Mouse (Mus musculus): ENCODE data around the gene Gm45837.
"Not testable (repeated sequence)": the region's sequence is repeated elsewhere in the genome, so short reads cannot be mapped to it uniquely, and the experiment has no call there.

The Gm45837 gene

DNA sequence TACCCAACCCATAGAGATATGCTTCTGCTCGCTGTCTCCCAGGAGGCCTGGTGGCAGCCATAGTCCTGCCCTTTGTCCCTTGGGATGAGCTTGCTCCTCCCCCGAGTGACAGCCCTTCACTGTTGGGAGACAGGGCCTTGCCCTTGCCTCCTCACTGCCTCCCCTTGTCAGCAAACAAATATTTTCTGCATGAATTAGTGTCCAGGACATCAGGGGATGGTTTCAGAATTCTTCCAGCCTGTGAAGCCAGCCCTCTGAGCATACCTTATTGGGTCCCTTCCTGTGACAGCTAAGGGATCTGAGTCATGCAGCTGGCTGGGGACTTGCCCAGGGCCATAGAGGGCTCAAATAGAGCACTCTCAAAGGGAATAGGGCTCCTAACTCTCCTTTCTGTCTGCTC lies 98.5 kb downstream of the Gm45837 start:
- DNase-seq = no peak

DNA sequence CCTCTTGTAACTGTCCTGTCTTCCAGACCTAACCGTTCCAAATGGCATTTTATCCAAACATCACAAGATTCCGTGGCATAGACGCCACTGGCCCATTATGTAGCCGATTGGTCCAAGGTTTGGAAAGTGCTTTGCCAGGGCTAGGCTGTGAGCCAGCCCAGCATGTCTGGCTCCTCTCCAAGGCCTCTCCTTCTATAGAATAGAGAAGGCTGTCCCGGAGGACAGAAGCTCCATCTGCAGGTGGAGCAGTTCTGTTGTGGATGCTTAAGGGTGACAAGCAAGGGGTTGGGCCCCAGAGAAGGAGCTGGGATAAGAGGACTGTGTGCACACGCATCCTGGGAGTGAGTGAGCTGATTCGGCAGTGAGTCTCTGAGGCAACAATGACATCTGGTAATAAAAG lies 103.0 kb downstream of the Gm45837 start:
- DNase-seq = no peak

DNA sequence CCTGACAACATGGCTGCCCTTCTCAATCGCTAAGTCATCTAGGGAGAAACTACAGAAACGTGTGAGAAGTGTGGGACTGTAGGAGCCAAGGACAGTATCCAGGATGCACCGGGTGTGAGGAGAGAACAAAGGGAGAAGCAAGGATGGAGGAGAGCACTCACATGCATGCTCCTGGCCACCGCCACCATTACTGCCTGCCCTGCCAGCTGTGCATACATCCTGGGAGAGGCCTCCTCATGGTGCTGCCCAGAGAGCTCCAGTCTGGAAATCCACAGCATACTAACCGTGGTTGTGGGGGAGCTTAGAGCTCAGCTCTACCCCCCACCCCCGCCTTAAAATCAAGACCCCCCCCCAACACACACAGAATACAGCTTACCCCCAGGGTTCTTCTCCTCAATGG lies 104.1 kb downstream of the Gm45837 start:
- DNase-seq = no peak

DNA sequence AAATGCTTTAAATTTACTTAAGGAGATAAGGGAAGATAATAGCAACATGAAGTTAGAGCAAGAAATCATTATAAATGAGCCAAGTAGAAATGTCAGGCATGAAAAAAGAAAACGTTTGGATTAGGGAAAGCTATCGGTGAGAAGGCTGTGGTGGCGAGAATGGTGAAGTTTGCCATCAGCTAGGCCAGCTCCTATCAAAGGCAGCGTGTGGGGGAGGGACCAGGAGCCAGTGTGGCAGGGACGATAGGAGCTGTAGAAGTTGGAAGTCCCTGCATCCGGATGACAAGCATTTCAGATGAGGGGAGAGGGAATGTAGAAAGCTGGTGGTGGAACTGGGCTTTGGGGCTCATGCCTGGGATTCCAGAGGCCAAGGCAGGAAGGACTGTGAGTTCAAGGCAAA lies 104.6 kb downstream of the Gm45837 start:
- no peak for DNase-seq

DNA sequence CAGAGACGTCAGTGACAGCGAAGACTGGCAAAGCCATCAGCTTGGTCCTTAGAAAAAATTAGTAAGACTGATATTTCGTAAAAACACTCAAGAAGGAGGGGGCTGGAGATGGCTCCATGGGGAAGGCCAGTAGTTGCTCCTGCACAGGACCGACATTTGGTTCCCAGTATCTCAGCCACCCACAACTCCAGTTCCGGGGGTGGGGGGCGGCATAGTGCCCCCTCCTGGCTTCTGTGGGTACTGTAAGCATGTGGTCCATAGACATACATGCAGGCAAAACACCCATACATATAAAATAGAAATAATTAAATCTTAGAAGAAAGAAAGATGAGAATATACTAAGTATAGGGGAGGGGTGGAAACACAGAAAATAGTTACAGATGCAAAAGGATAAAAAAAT lies 105.8 kb downstream of the Gm45837 start:
- DNase-seq = no peak

DNA sequence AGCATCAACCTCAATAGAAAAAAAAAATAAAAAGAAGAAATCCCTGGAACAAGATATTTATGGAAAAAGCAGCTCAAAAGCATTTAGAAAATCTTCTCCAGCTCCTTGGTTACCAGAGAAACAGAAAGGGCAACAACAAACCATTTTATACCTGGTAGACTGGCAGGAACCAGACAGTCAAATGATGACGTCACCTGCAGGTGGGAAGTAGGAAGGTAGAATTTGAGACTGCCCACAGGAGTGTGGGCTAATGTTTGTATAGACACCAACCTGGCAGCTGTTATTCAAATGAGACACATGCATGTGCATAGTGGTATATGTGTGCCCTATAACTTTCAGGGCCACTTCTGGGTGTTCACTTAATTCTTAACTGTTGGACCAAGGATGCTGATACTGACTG lies 111.0 kb downstream of the Gm45837 start:
- no peak for DNase-seq

DNA sequence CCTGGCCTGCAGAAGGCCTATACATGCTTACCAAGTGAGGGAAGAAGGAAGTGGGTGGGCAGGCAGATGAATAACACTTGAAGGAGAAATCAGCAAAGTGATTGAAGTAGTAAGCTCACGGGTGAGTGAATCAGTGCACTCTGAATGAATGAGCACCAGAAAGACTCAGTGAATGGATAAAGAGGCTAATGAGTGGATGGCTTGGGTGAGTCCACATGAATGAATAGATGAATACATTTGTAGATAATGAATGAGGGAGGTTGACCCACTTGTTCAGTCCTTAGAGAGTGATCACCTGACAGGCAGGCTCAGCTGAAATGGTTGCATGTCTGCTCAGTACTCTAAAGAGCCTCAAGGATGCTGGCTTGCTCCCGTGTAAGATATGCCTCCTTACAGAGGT lies 112.5 kb downstream of the Gm45837 start:
- DNase-seq = no peak

DNA sequence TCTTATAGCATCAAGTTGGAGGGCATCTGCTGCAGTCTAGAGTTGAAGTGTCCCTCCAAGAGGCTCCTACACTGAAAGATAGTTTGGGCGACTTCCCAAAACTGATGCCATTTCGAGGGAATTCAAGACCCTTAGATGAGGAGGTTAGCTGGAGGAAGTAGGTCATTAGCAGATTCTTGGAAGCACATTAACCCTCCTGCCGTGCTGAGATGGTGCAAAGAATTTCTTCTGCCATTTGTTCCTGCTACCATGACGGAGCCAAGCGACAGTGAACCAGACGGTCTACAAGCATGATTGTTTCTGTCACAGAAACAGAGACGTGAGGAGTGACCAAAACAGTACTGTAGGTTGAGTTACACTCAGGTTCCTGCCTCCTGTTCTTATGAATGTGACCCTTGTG lies 115.8 kb downstream of the Gm45837 start:
- no peak for DNase-seq

DNA sequence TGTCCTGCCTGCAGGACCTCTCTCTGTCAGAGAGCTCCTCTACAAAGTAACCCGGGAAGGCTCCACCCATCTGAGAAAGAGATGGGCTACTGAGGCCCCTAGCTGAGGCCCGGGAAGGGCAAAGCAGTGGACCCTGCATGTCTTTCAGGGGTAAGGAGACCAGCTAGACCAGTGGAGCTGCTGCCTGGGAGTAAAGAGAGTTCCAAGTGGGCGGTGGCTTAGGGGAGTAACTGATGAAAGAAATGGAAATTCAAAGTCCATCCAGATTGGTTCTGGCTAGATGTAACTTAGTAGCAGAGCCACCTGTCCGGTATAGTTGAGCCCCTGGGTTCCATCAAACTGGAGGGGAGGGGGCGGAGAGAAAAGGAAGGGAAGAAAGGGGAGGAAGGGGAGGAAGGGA lies 123.7 kb downstream of the Gm45837 start:
- DNase-seq = no peak

DNA sequence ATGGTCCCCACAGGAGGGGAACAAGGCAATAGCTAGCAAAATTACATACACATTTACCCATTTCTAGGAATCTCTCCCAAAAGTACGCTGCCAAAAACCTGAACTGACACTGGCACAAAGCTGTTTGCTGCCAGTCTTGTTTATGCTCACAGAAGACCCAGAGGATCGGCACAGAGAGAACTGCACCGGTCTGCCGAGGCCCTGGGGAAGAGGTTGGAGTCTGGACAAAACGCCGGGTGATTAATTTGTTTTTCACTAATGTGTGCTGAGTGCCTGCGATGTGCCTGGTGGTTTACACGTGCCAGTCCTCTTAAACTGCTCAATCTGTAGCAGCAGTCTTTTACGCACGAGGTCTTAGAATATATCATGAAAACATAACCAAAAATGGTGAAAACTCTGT lies 124.4 kb downstream of the Gm45837 start:
- no peak for DNase-seq

DNA sequence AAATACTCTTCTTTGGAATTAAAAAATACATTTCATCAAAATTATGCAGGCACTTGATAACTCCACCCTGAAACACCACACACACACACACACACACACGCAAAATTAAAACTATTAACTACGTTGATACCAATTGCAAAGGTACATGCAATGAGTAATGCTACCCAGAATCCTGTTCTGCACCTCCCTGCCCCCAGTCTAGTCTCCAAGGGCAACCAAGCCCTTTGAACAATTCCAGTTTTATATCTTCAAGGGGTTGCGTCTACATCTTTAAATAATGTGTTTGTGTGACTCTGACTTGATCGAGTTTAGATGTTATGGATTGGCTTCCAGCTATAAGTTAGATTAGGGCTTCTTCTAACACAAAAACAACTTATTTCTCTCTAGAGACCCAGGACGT lies 124.8 kb downstream of the Gm45837 start:
- no peak for DNase-seq

DNA sequence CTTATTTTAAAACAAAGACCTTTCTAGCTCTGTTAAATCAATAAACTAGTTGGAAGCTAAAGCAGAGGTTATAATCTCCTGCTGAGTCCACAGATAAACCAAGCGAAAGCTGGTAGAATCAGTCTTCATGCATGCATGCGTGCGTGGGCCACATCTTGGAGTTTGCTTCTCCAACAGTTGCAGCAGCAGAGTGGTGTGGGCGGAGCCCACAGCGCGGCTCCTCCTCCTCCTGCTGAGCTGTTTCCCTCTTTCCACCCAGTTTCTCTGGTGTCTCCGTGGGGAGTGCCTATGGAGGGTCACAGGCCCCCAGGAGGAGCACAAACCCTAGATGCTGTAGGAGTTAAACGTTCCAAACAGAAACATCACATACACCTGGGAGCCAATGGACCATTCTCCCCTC lies 126.9 kb downstream of the Gm45837 start:
- no peak for DNase-seq

DNA sequence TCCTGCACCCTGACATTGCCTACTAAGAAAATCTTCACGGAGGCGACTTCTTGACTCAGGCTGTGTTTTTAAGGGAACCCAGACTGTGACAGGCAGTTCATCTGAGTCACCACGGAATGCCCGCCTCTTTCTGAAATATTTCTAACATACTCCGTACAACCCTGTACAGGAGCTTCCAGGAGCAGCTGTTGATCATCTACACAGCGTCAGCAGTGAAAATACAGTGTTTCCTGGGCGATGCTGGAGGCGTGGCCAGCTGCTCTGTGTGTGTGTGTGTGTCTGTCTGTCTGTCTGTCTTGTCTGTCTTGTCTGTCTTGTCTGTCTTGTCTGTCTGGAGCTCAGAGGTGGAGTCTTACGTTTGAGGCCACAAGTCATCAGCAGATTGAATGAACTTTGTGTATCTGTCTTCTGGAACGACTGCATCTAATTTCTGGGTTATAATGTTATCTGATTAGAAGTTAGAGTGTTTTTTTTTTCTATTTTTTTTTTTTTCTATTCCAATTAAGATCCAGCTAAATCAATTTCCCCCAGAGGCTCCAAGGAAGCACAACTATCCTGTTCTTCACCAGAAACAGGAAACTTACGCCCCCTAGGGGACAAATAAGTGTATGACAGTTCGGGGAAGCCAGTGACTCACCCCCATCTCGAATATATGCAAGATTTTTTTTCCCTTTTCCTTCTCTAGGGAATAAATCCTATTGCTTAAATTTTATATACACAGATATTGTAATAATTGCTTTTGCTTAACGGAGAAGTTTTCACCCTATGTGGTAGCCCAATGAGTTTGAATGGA lies 127.7 kb downstream of the Gm45837 start:
- DNase-seq = no peak

DNA sequence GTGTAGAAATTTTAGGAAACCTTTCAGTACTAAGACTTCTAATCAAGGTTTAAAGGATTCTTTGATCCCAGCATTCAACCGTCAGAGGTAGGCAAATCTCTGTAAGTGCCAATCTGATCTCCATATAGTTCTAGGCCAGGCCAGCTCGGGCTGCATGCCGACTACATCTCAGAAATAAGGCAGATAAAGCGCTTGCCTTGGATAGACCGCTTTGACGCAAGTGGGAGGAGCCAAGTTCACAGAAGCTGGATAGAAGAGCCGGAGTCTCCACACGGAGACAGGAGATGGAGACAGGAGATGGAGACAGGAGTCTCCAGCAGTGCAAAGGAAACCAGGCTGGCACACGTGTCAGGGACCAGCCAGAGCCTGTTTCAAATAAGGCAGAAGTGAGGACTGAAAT lies 129.1 kb downstream of the Gm45837 start:
- no peak for DNase-seq

DNA sequence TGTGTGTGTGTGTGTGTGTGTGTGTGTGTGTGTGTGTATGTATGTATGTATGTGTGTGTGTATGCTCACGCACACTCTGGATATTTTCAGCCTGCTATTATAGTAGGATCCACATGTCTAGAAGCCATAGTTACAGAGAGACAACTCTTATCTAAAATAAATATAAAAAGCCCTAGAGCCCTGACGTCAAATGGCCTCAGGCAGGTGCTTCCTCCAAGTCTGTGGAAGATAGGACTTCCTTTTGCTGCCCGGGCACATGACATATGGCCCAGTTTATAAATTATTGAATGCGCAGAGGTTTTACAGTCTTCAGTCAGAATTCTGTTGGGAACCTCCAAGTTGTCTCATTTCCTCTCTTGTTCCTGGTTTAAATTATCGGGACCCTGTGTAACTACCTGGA lies 130.0 kb downstream of the Gm45837 start:
- no peak for DNase-seq

DNA sequence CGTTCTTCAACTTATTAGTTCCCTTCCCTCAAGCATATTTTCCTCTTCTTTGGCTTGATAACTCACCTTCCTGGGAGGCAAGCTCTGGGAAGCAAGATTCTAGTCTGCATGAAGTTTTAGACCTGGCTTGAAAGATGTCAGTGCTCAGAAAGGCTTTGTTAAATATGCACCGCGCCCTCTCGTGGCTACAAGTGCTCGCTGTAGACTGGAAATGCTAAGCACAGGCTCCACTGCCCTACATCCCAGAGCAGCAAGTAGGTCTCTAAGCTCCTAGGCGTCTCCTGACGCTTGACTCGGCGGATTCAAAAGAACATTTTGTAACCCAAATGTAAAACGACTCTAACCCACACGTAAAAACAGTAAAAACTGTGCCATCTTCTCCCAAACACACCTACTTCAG lies 130.4 kb downstream of the Gm45837 start:
- DNase-seq = peak; percentile 77

DNA sequence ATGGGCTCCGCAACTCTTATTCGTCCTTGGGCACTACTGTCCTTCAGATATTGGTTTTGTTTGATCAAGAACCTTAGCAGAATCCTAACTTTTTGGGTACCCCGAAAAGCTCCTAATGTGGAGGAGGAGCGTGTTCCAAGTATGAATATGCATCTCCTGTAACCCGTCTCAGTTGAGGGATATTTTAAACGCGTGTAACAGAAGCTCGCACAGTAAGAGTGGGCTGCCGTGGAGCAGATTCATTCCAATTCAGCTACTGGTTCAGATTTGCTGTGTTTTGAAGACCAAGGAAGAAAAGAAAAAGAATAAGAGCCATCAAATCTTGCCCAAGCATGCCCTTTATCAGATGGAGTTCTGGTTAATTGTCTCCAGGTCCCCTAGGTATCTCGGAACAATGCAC lies 131.0 kb downstream of the Gm45837 start:
- no peak for DNase-seq

DNA sequence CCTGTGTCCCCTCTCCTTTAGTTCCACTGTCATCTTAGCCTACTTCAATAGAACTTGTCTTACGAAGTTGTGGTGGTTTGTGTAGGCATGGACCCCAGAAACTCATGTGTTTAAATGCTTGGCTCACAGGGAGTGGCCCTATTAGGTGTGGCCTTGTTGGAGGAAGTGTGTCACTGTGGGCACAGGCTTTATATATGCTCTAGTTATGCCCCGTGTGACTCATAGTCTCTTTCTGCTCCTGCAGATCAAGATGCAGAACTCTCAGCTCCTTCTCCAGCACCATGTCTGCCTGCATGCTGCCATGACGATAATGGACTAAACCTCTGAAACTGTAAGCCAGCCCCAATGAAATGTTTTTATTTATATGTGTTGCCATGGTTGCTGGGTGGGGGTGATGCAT lies 137.0 kb downstream of the Gm45837 start:
- DNase-seq = no peak

DNA sequence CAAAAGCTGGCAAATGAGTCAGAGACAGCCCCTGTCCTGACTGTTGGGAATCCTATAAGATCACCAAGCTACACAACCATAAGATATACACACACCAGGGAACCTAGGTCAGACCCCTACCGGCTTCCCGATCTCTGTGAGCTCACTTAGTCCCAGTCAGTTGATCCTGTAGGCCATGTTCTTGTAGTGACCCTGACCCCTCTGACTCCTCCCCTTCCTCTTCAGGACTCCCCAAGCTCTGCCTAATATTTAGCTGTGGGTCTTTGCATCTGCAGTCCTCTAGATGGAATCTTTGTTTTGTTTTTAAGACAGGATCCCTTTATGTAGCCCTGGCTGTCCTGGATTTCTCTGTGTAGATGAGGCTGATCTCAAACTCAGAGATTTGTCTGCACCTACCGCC lies 138.6 kb downstream of the Gm45837 start:
- DNase-seq = no peak

DNA sequence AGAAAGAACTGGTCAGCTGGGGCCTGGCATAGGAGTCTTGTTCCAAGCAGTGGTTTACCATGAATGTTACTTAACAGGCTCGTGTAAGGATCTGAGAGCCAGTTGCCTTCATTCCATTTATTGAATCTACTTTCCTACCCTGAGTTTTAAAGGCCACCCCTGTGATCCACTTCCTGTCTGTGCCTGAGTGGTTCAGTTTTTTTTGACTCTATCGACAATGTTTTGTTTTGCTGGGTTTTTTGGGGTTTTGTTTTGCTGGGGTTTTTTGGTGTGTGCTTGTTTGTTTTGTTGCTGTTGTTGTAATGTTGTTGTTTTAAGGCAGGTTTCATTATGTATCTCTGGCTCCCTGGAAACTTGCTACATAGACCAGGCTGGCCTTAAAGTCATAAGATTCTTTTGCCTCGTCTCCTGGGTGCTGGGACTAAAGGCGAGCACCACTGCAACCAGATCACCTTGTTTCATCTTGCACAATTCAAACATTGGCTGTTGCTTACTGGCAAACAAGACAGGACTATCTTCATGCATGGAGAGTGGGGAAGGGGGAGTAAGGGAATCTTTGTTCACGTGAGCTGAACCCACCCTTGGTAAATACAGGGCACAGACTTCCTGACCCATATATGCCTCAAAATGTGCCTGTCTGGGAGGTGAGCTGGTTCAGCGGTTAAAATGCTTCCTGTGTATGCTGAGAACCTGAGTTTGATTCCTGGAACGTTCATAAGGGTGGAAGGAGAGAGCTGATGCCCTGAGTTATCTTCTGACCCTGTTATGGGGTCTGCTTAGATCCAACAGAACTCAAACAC lies 140.2 kb downstream of the Gm45837 start:
- DNase-seq = no peak

DNA sequence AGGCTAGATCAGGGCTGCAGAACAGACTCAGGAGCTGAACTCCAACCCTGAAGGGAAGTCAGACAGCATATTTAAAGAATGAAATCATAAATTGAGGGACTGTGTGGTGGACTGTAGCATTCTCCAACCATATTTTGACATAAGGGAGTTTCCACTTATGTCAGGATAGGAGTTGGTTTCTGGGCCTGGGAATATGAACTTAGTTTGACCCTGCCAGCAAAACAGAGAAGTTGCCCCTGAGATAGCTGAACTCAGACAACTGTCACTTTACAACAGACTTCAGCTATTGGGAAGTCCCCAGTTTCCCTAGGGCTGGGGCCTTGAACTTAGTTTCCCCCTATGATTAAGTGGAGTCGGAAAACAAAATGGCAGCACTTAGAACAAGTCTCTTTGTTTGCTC lies 140.8 kb downstream of the Gm45837 start:
- no peak for DNase-seq

DNA sequence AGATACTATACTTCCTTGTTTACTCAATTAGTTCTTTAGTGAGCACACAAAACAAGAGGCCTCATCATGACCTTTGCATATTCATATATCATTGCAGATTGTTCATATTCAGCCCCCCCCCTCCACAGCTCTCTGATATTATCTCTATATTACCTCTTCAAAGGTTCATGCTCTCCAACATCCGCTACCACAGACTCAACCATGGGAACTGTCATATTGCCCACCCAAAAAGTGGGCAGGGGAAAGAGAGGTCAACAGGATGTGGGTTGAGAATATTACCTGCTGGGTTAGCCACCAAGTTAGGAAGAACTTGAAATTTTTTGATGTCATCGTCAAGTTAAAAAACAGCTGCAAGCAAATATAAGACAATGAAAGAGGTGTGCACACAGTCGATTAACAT lies 144.8 kb downstream of the Gm45837 start:
- not testable (repeated sequence) for DNase-seq

DNA sequence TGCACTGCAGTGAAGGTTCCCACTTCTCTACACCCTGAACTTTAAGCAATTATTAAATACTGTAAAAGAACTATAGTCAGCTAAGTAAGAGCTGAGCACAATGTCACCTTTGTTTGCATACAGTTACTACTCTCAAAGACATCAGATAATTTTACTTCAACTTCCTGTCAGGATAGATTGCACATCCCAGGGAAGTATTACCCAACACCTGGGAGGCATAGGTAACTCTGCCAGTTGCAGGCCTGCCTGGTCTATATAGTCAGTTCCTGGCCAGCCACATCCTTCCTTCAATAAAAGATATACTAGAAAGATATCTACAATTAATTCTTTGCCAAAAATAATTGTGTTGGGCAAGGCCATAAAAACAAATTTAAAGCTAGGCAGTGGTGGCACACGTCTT lies 146.7 kb downstream of the Gm45837 start:
- no peak for DNase-seq

DNA sequence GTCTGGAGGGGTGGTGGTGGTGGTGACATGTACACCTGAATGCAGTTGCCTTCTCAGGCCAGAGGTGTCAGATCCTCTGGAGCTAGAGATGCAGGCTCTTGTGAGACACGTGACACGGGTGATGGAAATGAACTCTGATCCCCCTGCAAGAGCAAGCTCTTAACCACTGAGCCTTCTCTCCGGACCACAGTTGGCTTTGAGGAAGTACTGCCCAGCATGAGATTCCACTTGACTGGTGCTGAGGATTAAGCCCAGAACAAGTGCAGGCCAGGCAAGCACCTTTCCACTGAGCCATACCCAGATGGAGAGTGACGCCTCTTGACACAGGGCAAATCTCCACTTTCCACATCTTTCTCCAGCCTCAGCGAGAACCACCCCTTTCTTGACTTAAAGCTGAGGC lies 148.7 kb downstream of the Gm45837 start:
- DNase-seq = not testable (repeated sequence)

Data from kidney, adult 18-20 months (tissue).